Mouse (Mus musculus): ENCODE results near the gene Atp13a5.

Atp13a5 gene

GRCm38 (mm10) chr16:29378458-29378857, at the start of gene Atp13a5:
Gene Atp13a5, minus strand, starts transcription at chr16:29378732.
- DNase-seq, result peak; percentile 31

GRCm38 (mm10) chr16:29414822-29415221, 36.3 kb upstream of the Atp13a5 start:
- DNase-seq, result no peak

GRCm38 (mm10) chr16:29407319-29407718, 28.8 kb upstream of the Atp13a5 start:
- no peak for DNase-seq

- DNase-seq, result no peak
Measured at GRCm38 (mm10) chr16:29399079-29399478, 20.5 kb upstream of the Atp13a5 start.

- DNase-seq, result no peak
Measured at GRCm38 (mm10) chr16:29384781-29385180, 6.2 kb upstream of the Atp13a5 start.

- DNase-seq, result no peak
Measured at GRCm38 (mm10) chr16:29374636-29375035, 3.9 kb downstream of the Atp13a5 start.

GRCm38 (mm10) chr16:29331351-29332044, 47.0 kb downstream of the Atp13a5 start:
- no peak for DNase-seq

GRCm38 (mm10) chr16:29330948-29331347, 47.6 kb downstream of the Atp13a5 start:
- DNase-seq, result no peak

- no peak for DNase-seq
Measured at GRCm38 (mm10) chr16:29329213-29329612, 49.3 kb downstream of the Atp13a5 start.

GRCm38 (mm10) chr16:29327910-29328309, 50.6 kb downstream of the Atp13a5 start:
- no peak for DNase-seq

GRCm38 (mm10) chr16:29325233-29325919, 53.2 kb downstream of the Atp13a5 start:
- no peak for DNase-seq

GRCm38 (mm10) chr16:29320717-29321116, 57.8 kb downstream of the Atp13a5 start:
- no peak for DNase-seq

- DNase-seq, result no peak
Measured at GRCm38 (mm10) chr16:29315391-29315790, 63.1 kb downstream of the Atp13a5 start.

- DNase-seq, result no peak
Measured at GRCm38 (mm10) chr16:29314991-29315390, 63.5 kb downstream of the Atp13a5 start.

- DNase-seq, result no peak
Measured at GRCm38 (mm10) chr16:29297555-29298021, 80.9 kb downstream of the Atp13a5 start.

- no peak for DNase-seq
Measured at GRCm38 (mm10) chr16:29280691-29281090, 97.8 kb downstream of the Atp13a5 start.

GRCm38 (mm10) chr16:29254325-29254724, 124.2 kb downstream of the Atp13a5 start:
- no peak for DNase-seq

GRCm38 (mm10) chr16:29235951-29236350, 142.6 kb downstream of the Atp13a5 start:
- DNase-seq, result no peak

- DNase-seq, result no peak
Measured at GRCm38 (mm10) chr16:29216395-29217295, 161.9 kb downstream of the Atp13a5 start.

- peak; percentile 13 for DNase-seq
Measured at GRCm38 (mm10) chr16:29209605-29210411, 168.7 kb downstream of the Atp13a5 start, which contains the start of gene Hrasls. Gene Hrasls, plus strand, starts transcription at chr16:29209695.

- DNase-seq, result no peak
Measured at GRCm38 (mm10) chr16:29208841-29209240, 169.7 kb downstream of the Atp13a5 start.

GRCm38 (mm10) chr16:29205581-29205980, 173.0 kb downstream of the Atp13a5 start:
- no peak for DNase-seq

Measured in lung, postnatal 14 days (tissue).